22 mouse cellular contexts compared by ENCODE assay signal in the genomic region with DNA sequence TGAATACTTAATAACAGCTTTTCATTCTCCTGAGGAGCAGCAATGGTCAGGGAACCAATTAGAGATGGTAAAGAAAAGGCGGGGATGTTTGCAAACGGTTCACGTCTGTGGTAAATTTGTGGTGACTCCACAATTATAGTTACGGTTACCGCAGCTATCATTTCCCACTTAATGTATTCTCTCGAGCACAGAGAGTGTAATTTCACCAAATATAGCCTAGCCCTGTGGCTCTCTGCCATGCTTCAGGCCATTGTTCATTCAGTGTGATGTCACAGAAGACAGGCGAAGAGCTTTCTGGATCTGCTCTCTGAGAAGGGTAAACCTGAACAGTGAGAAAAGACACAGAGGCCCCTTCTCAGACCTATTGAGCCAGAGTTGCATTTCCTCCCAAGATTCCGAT.
"Had no signal": no experiment of that assay in that cellular context is flagged by ENCODE, and none has a peak within 500 bp of the region (broad histone marks: within the 10 kb centered on the region; RNA-seq: fewer than 3 reads in every experiment).

No protein-coding gene starts in this region.

- H3K4me1 ChIP-seq: lung, embryonic 15.5 days; megakaryocyte, embryonic 14.5 days; midbrain, embryonic 12.5 days had no signal

- ATAC-seq: liver, postnatal 0 days; lung, postnatal 0 days; midbrain, embryonic 16.5 days had no signal

- DNase-seq: liver, postnatal 0 days; lung, adult 2 months; lung, postnatal 14 days; lung, postnatal 36 days; midbrain, embryonic 14.5 days; retina, postnatal 1 day; right cerebral cortex, adult 18-20 months; right cerebral cortex, postnatal 25 days; right cerebral cortex, postnatal 4 days; spleen, adult 18-20 months; thymus, adult 18-20 months; thymus, postnatal 14 days; thymus, postnatal 36 days had no signal

- H3K4me2 ChIP-seq: lung, embryonic 15.5 days; midbrain, embryonic 12.5 days; neural tube, embryonic 13.5 days; neural tube, embryonic 15.5 days had no signal

- H3K27ac ChIP-seq: lung, embryonic 15.5 days; macrophage; midbrain, embryonic 12.5 days; neural tube, embryonic 13.5 days; neural tube, embryonic 15.5 days had no signal

- H3K4me3 ChIP-seq: lung, embryonic 15.5 days; megakaryocyte, embryonic 14.5 days; midbrain, embryonic 12.5 days; myocyte; neural tube, embryonic 13.5 days; neural tube, embryonic 15.5 days had no signal

- H3K9me3 ChIP-seq: lung, embryonic 15.5 days; midbrain, embryonic 12.5 days; neural tube, embryonic 13.5 days; neural tube, embryonic 15.5 days had no signal

- H3K9ac ChIP-seq: liver, postnatal 0 days; lung, embryonic 15.5 days; midbrain, embryonic 12.5 days; neural tube, embryonic 13.5 days; neural tube, embryonic 15.5 days had no signal

- H3K36me3 ChIP-seq: lung, embryonic 15.5 days; midbrain, embryonic 12.5 days; neural tube, embryonic 13.5 days; neural tube, embryonic 15.5 days had no signal

- H3K27me3 ChIP-seq: lung, embryonic 15.5 days; megakaryocyte, embryonic 14.5 days; midbrain, embryonic 12.5 days; neural tube, embryonic 13.5 days; neural tube, embryonic 15.5 days had no signal
